Mouse (Mus musculus) small intestine, adult 2 months (tissue): ENCODE results near the gene Sec14l4.

ENCODE experiments used
- CTCF ChIP-seq: fragments of 200-500 bp; IDR thresholded peaks from 2 replicates; pipeline ENCODE4 v1.5.1; 2012; ENCODE audit warnings: low read depth, mild to moderate bottlenecking, control low read depth, inconsistent platforms, low read length, moderate library complexity, mixed read lengths; ENCODE audit not compliant: insufficient replicate concordance, insufficient read length; ENCODE audit errors: extremely low read depth
- POLR2A ChIP-seq: fragments of 200-500 bp; IDR thresholded peaks from 2 replicates; pipeline ENCODE4 v1.6.1; 2012; ENCODE audit warnings: low read depth, mild to moderate bottlenecking, control low read depth, inconsistent platforms, low read length, moderate library complexity

DNA sequence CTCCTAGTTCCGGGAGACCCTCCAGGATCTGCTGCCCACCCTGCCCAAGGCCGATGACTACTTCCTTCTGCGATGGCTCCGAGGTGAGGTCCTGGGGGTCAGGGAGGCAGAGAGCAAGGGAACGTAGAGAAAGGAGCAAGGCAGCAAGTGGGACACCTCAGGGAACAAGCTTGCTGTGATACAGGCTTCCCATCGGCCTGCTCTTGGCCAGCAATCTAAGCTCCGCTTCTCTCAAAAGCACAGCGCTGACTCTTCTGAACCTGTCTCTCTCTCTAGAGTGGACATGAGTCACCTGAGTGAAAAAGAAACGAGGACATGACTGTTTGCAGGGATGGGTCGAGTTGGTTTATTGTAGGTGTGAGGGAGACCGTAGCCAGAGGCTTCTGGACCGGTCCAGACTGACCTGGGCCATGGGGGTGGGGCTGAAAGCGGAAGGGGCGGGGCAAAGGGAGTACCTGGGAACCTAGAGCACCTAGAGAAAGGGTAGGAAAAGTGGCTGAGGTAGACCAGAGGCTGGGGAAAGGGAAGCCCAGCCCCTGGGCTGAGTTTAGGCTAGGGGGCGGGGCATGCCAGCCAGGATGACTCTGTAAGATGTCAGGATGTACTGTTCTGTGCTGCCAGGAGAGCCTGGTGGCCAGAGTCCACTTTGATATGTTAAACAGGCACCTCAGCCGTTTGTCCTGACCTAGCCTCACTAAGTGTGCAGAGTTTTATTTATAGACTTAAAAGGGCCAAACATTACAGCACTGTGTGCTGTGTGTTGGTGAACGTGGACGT lies 4.0 kb downstream of the Sec14l4 start:
- TF ChIP-seq POLR2A, result no peak
- no peak for TF ChIP-seq CTCF
